Mouse (Mus musculus): ENCODE results near the gene Gadl1. TPM values are rescaled to one million over a fixed set of nuclear protein-coding genes. Genes with fewer than 3 reads are reported as not detected.

Gadl1 gene
- total and polyA plus RNA-seq, 2 experiments: not detected

- H3K9ac ChIP-seq (ENCODE audit: low read depth, low read length): no peak overlapping the region
- no peaks in the 10 kb centered on the region for H3K79me2 ChIP-seq (ENCODE audit: control insufficient read depth, insufficient read depth, low read length)
- no peak overlapping the region for H3K4me3 ChIP-seq (ENCODE audit: insufficient read depth, low read depth, low read length)
- WGBS: 77% methylated on average over 7 of the region's 7 CpGs
- H3K27me3 ChIP-seq (ENCODE audit: control insufficient read depth, insufficient read depth, low read length): no peaks in the 10 kb centered on the region
- peak; percentile 87 for DNase-seq (ENCODE audit: extremely low read depth, low read depth, low spot score)
- H3K4me1 ChIP-seq (ENCODE audit: control insufficient read depth, insufficient read depth, low read length): peaks cover 11% of the 10 kb centered on the region
- TF ChIP-seq CTCF (IDR thresholded peaks at IDR 0.05; ENCODE audit: low read depth, low read length) (no peak), POLR2A (IDR thresholded peaks at IDR 0.05; ENCODE audit: extremely low read depth, insufficient read depth, low read length) (no peak)
- peaks cover 5% of the 10 kb centered on the region; the same call in 1 of the 2 replicates for H3K36me3 ChIP-seq (ENCODE audit: control insufficient read depth, insufficient read depth, low read length)
- H3K27ac ChIP-seq (replicated peaks; ENCODE audit: insufficient read depth, low read depth, low read length): no peak overlapping the region
Observed at GRCm38 (mm10) chr9:116091101-116091841, 182.0 kb downstream of the Gadl1 start.

GRCm38 (mm10) chr9:116091921-116092320 lies 182.7 kb downstream of the Gadl1 start:
- WGBS: 51% methylated on average over 5 of the region's 5 CpGs
- H3K27me3 ChIP-seq (ENCODE audit: control insufficient read depth, insufficient read depth, low read length): no peaks in the 10 kb centered on the region
- H3K9ac ChIP-seq (ENCODE audit: low read depth, low read length): no peak overlapping the region
- H3K36me3 ChIP-seq (ENCODE audit: control insufficient read depth, insufficient read depth, low read length): peaks cover 5% of the 10 kb centered on the region; the same call in 1 of the 2 replicates
- no peak overlapping the region for H3K27ac ChIP-seq (replicated peaks; ENCODE audit: insufficient read depth, low read depth, low read length)
- no peaks in the 10 kb centered on the region for H3K79me2 ChIP-seq (ENCODE audit: control insufficient read depth, insufficient read depth, low read length)
- no peak overlapping the region for H3K4me3 ChIP-seq (ENCODE audit: insufficient read depth, low read depth, low read length)
- DNase-seq (ENCODE audit: extremely low read depth, low read depth, low spot score): peak; percentile 48
- peaks cover 12% of the 10 kb centered on the region for H3K4me1 ChIP-seq (ENCODE audit: control insufficient read depth, insufficient read depth, low read length)
- TF ChIP-seq POLR2A (IDR thresholded peaks at IDR 0.05; ENCODE audit: extremely low read depth, insufficient read depth, low read length) (no peak), CTCF (IDR thresholded peaks at IDR 0.05; ENCODE audit: low read depth, low read length) (no peak)

GRCm38 (mm10) chr9:116098724-116099595 lies 189.7 kb downstream of the Gadl1 start:
- no peak overlapping the region for H3K4me3 ChIP-seq (ENCODE audit: insufficient read depth, low read depth, low read length)
- 81% methylated on average over 16 of the region's 16 CpGs for WGBS
- TF ChIP-seq POLR2A (IDR thresholded peaks at IDR 0.05; ENCODE audit: extremely low read depth, insufficient read depth, low read length): no peak
- TF ChIP-seq CTCF (IDR thresholded peaks at IDR 0.05; ENCODE audit: low read depth, low read length): no peak
- no peak overlapping the region for H3K9ac ChIP-seq (ENCODE audit: low read depth, low read length)
- DNase-seq (ENCODE audit: extremely low read depth, low read depth, low spot score): no peak
- H3K27me3 ChIP-seq (ENCODE audit: control insufficient read depth, insufficient read depth, low read length): no peaks in the 10 kb centered on the region
- peaks cover 9% of the 10 kb centered on the region; the same call in 1 of the 2 replicates for H3K4me1 ChIP-seq (ENCODE audit: control insufficient read depth, insufficient read depth, low read length)
- H3K79me2 ChIP-seq (ENCODE audit: control insufficient read depth, insufficient read depth, low read length): no peaks in the 10 kb centered on the region
- H3K27ac ChIP-seq (replicated peaks; ENCODE audit: insufficient read depth, low read depth, low read length): no peak overlapping the region
- H3K36me3 ChIP-seq (ENCODE audit: control insufficient read depth, insufficient read depth, low read length): peaks cover 19% of the 10 kb centered on the region

GRCm38 (mm10) chr9:116099596-116099993 lies 190.3 kb downstream of the Gadl1 start:
- no peak overlapping the region for H3K4me3 ChIP-seq (ENCODE audit: insufficient read depth, low read depth, low read length)
- peaks cover 9% of the 10 kb centered on the region; the same call in 1 of the 2 replicates for H3K4me1 ChIP-seq (ENCODE audit: control insufficient read depth, insufficient read depth, low read length)
- no peaks in the 10 kb centered on the region for H3K27me3 ChIP-seq (ENCODE audit: control insufficient read depth, insufficient read depth, low read length)
- H3K9ac ChIP-seq (ENCODE audit: low read depth, low read length): no peak overlapping the region
- no peak for DNase-seq (ENCODE audit: extremely low read depth, low read depth, low spot score)
- H3K27ac ChIP-seq (replicated peaks; ENCODE audit: insufficient read depth, low read depth, low read length): no peak overlapping the region
- TF ChIP-seq POLR2A (IDR thresholded peaks at IDR 0.05; ENCODE audit: extremely low read depth, insufficient read depth, low read length) (no peak), CTCF (IDR thresholded peaks at IDR 0.05; ENCODE audit: low read depth, low read length) (no peak)
- H3K36me3 ChIP-seq (ENCODE audit: control insufficient read depth, insufficient read depth, low read length): peaks cover 21% of the 10 kb centered on the region
- H3K79me2 ChIP-seq (ENCODE audit: control insufficient read depth, insufficient read depth, low read length): no peaks in the 10 kb centered on the region
- 89% methylated on average over 6 of the region's 6 CpGs for WGBS

- TF ChIP-seq POLR2A (IDR thresholded peaks at IDR 0.05; ENCODE audit: extremely low read depth, insufficient read depth, low read length): no peak
- TF ChIP-seq CTCF (IDR thresholded peaks at IDR 0.05; ENCODE audit: low read depth, low read length): no peak
- Histone ChIP-seq H3K4me1 (ENCODE audit: control insufficient read depth, insufficient read depth, low read length) (peaks cover 9% of the 10 kb centered on the region; the same call in 1 of the 2 replicates), H3K27ac (replicated peaks; ENCODE audit: insufficient read depth, low read depth, low read length) (no peak overlapping the region), H3K4me3 (ENCODE audit: insufficient read depth, low read depth, low read length) (no peak overlapping the region), H3K36me3 (ENCODE audit: control insufficient read depth, insufficient read depth, low read length) (peaks cover 23% of the 10 kb centered on the region), H3K9ac (ENCODE audit: low read depth, low read length) (no peak overlapping the region), H3K79me2 (ENCODE audit: control insufficient read depth, insufficient read depth, low read length) (no peaks in the 10 kb centered on the region), H3K27me3 (ENCODE audit: control insufficient read depth, insufficient read depth, low read length) (no peaks in the 10 kb centered on the region)
- 82% methylated on average over 9 of the region's 9 CpGs for WGBS
- no peak for DNase-seq (ENCODE audit: extremely low read depth, low read depth, low spot score)
Observed at GRCm38 (mm10) chr9:116100015-116100414, 190.8 kb downstream of the Gadl1 start.
